Mouse (Mus musculus) liver, adult 2 months (tissue): ENCODE measurements around the gene Foxred2. TPM values are rescaled to one million over a fixed set of nuclear protein-coding genes. Genes with fewer than 3 reads are reported as not detected.

Experiments
- DNase-seq: peaks from one replicate; pipeline ENCODE4 v3.0.0-alpha.2; 2011; ENCODE audit warnings: low read depth, low spot score; ENCODE audit errors: extremely low read depth
- H3K27ac ChIP-seq: fragments of 200-500 bp; replicated peaks from 2 replicates; pipeline ENCODE4 v1.5.1; 2012; ENCODE audit warnings: low read depth, mild to moderate bottlenecking, control low read depth, inconsistent platforms, low read length; ENCODE audit not compliant: insufficient read depth
- H3K27me3 ChIP-seq: fragments of 200-500 bp; 2 replicates; pipeline ENCODE4 v1.6.1; 2012; ENCODE audit warnings: mild to moderate bottlenecking, moderate library complexity, low read length, inconsistent platforms; ENCODE audit not compliant: control insufficient read depth, insufficient read depth
- H3K36me3 ChIP-seq: fragments of 200-500 bp; 2 replicates; pipeline ENCODE4 v1.6.1; 2012; ENCODE audit warnings: low read length, inconsistent platforms; ENCODE audit not compliant: control insufficient read depth, insufficient read depth
- H3K4me1 ChIP-seq: fragments of 200-500 bp; 2 replicates; pipeline ENCODE4 v1.6.1; 2011; ENCODE audit warnings: low read length; ENCODE audit not compliant: control insufficient read depth, insufficient read depth
- H3K4me3 ChIP-seq: fragments of 200-500 bp; 2 replicates; pipeline ENCODE4 v1.5.1; 2011; ENCODE audit warnings: low read depth, mild to moderate bottlenecking, control low read depth, low read length, moderate library complexity; ENCODE audit not compliant: insufficient read depth
- H3K79me2 ChIP-seq: fragments of 200-500 bp; 2 replicates; pipeline ENCODE4 v1.6.1; 2012; ENCODE audit warnings: inconsistent platforms, mild to moderate bottlenecking, low read length, moderate library complexity; ENCODE audit not compliant: control insufficient read depth, insufficient read depth
- H3K9ac ChIP-seq: fragments of 200-500 bp; 2 replicates; pipeline ENCODE4 v1.6.1; 2012; ENCODE audit warnings: low read depth, mild to moderate bottlenecking, control low read depth, inconsistent platforms, low read length
- CTCF ChIP-seq: fragments of 200-500 bp; IDR thresholded peaks from 2 replicates; pipeline ENCODE4 v1.5.1; 2011; ENCODE audit warnings: low read depth, low read length, control low read depth
- POLR2A ChIP-seq: fragments of 200-500 bp; IDR thresholded peaks from 2 replicates; pipeline ENCODE4 v1.6.1; 2011; ENCODE audit warnings: low read length, control low read depth; ENCODE audit not compliant: insufficient read depth; ENCODE audit errors: extremely low read depth
- whole genome bisulfite sequencing: fragments of 180-500 bp; shearing (Covaris S2); methylation state at CpG from one replicate; pipeline ENCODE4 v1.1.7; 2018; 5-methylcytosine and 5-hydroxymethylcytosine counted together
- polyA plus RNA-seq: library from polyadenylated mRNA; depleted of rRNA; stranded (reverse); fragments of >200 nt; gene quantifications from 2 replicates; pipeline ENCODE4 v1.2.3, GENCODE M21; 2012
- total RNA-seq: library from RNA; depleted of rRNA; stranded (reverse); fragments of >200 nt; gene quantifications from 2 replicates; pipeline ENCODE4 v1.2.3, GENCODE M21; 2014

The Foxred2 gene
- total and polyA plus RNA-seq, 2 experiments = 0.18 TPM

- DNase-seq = no peak
- WGBS = 77% methylated on average over 5 of the region's 5 CpGs
- Histone ChIP-seq H3K9ac (no peak overlapping the region), H3K27ac (no peak overlapping the region), H3K4me3 (no peak overlapping the region), H3K27me3 (no peaks in the 10 kb centered on the region), H3K36me3 (no peaks in the 10 kb centered on the region), H3K4me1 (peaks cover 7% of the 10 kb centered on the region; the same call in 1 of the 2 replicates), H3K79me2 (no peaks in the 10 kb centered on the region)
- no peak for TF ChIP-seq CTCF
- TF ChIP-seq POLR2A = no peak
These were observed 18.0 kb downstream of the Foxred2 start for GRCm38 (mm10) chr15:77938516-77938915.

GRCm38 (mm10) chr15:77935673-77936375 is 20.7 kb downstream of the Foxred2 start:
- H3K27ac ChIP-seq = no peak overlapping the region
- no peaks in the 10 kb centered on the region for H3K79me2 ChIP-seq
- no peak overlapping the region for H3K4me3 ChIP-seq
- whole genome bisulfite sequencing = 87% methylated on average over 14 of the region's 14 CpGs
- no peak overlapping the region for H3K9ac ChIP-seq
- H3K4me1 ChIP-seq = peaks cover 12% of the 10 kb centered on the region; the same call in 1 of the 2 replicates
- no peaks in the 10 kb centered on the region for H3K27me3 ChIP-seq
- TF ChIP-seq POLR2A = no peak
- no peak for TF ChIP-seq CTCF
- no peaks in the 10 kb centered on the region for H3K36me3 ChIP-seq
- DNase-seq = no peak

- DNase-seq = no peak
- H3K79me2 ChIP-seq = no peaks in the 10 kb centered on the region
- no peak overlapping the region for H3K9ac ChIP-seq
- no peak overlapping the region for H3K4me3 ChIP-seq
- WGBS = 89% methylated on average over 5 of the region's 5 CpGs
- H3K27ac ChIP-seq = no peak overlapping the region
- H3K27me3 ChIP-seq = no peaks in the 10 kb centered on the region
- no peak for TF ChIP-seq CTCF
- TF ChIP-seq POLR2A = no peak
- no peaks in the 10 kb centered on the region for H3K36me3 ChIP-seq
- H3K4me1 ChIP-seq = peaks cover 14% of the 10 kb centered on the region; the same call in 1 of the 2 replicates
These were observed 21.6 kb downstream of the Foxred2 start for GRCm38 (mm10) chr15:77934968-77935367.

GRCm38 (mm10) chr15:77934326-77934725 is 22.2 kb downstream of the Foxred2 start:
- TF ChIP-seq CTCF (no peak), POLR2A (no peak)
- peak overlapping the region; percentile 32 for H3K27ac ChIP-seq
- no peak overlapping the region for H3K4me3 ChIP-seq
- no peak overlapping the region for H3K9ac ChIP-seq
- peak; percentile 90 for DNase-seq
- H3K36me3 ChIP-seq = no peaks in the 10 kb centered on the region
- H3K27me3 ChIP-seq = no peaks in the 10 kb centered on the region
- WGBS = 26% methylated on average over 11 of the region's 11 CpGs
- peaks cover 14% of the 10 kb centered on the region; the same call in 1 of the 2 replicates for H3K4me1 ChIP-seq
- H3K79me2 ChIP-seq = no peaks in the 10 kb centered on the region

GRCm38 (mm10) chr15:77933770-77934169 is 22.8 kb downstream of the Foxred2 start:
- H3K36me3 ChIP-seq = no peaks in the 10 kb centered on the region
- peak; percentile 90 for DNase-seq
- H3K27me3 ChIP-seq = no peaks in the 10 kb centered on the region
- H3K79me2 ChIP-seq = no peaks in the 10 kb centered on the region
- 0% methylated on average over 14 of the region's 14 CpGs for WGBS
- no peak overlapping the region for H3K9ac ChIP-seq
- peaks cover 14% of the 10 kb centered on the region; the same call in 1 of the 2 replicates for H3K4me1 ChIP-seq
- TF ChIP-seq CTCF (peak; percentile 99), POLR2A (no peak)
- no peak overlapping the region for H3K4me3 ChIP-seq
- H3K27ac ChIP-seq = peak overlapping the region; percentile 32

GRCm38 (mm10) chr15:77933222-77933621 is 23.3 kb downstream of the Foxred2 start:
- Histone ChIP-seq H3K4me1 (peaks cover 14% of the 10 kb centered on the region; the same call in 1 of the 2 replicates), H3K36me3 (no peaks in the 10 kb centered on the region), H3K27ac (no peak overlapping the region), H3K4me3 (no peak overlapping the region), H3K79me2 (peaks cover 5% of the 10 kb centered on the region; the same call in 1 of the 2 replicates), H3K27me3 (no peaks in the 10 kb centered on the region), H3K9ac (no peak overlapping the region)
- TF ChIP-seq POLR2A = no peak
- 42% methylated on average over 3 of the region's 3 CpGs for WGBS
- DNase-seq = no peak
